11 mouse cellular contexts compared by ENCODE assay signal in genomic region chr6:50586316-50586715, GRCm38 (mm10).
"Had no signal": no experiment of that assay in that cellular context is flagged by ENCODE, and none has a peak within 500 bp of the region (broad histone marks: within the 10 kb centered on the region; RNA-seq: fewer than 3 reads in every experiment).

No protein-coding gene starts in this region.

- H3K27ac ChIP-seq: hindbrain, embryonic 15.5 days; kidney, postnatal 0 days; limb, embryonic 15.5 days; midbrain, embryonic 13.5 days; stomach, postnatal 0 days had no signal

- H3K9ac ChIP-seq: hindbrain, embryonic 15.5 days; limb, embryonic 15.5 days; midbrain, embryonic 13.5 days had no signal

- H3K4me2 ChIP-seq: hindbrain, embryonic 15.5 days; limb, embryonic 15.5 days; midbrain, embryonic 13.5 days had no signal

- H3K4me3 ChIP-seq: hindbrain, embryonic 15.5 days; limb, embryonic 15.5 days; midbrain, embryonic 13.5 days had no signal

- DNase-seq: layer of hippocampus, adult 9-11 months; layer of hippocampus, postnatal 36 days; lung, adult 18-20 months; thymus, adult 2 months; thymus, postnatal 25 days had no signal

- ATAC-seq: intestine, embryonic 16.5 days; midbrain, embryonic 13.5 days had no signal

- H3K27me3 ChIP-seq: hindbrain, embryonic 15.5 days; limb, embryonic 15.5 days; midbrain, embryonic 13.5 days had no signal

- H3K9me3 ChIP-seq: hindbrain, embryonic 15.5 days; limb, embryonic 15.5 days; midbrain, embryonic 13.5 days had no signal

- H3K4me1 ChIP-seq: hindbrain, embryonic 15.5 days; limb, embryonic 15.5 days; midbrain, embryonic 13.5 days had no signal

- H3K36me3 ChIP-seq: hindbrain, embryonic 15.5 days; limb, embryonic 15.5 days; midbrain, embryonic 13.5 days had no signal
